Mouse (Mus musculus): Measurements from ENCODE around the gene Ascl3. TPM values are rescaled to one million over a fixed set of nuclear protein-coding genes. Genes with fewer than 3 reads are reported as not detected.

Ascl3 gene
- total RNA-seq (2022), result not detected

GRCm38 (mm10) chr7:109731626-109732025 lies at the start of gene Ascl3:
Gene Ascl3 (minus strand): TSS chr7:109731726.
- DNase-seq (ENCODE audit: low spot score in 2 of 2), result no peak

- no peak for DNase-seq (ENCODE audit: low spot score in 2 of 2)
These were observed 49.6 kb upstream of the Ascl3 start for GRCm38 (mm10) chr7:109781087-109781469.

GRCm38 (mm10) chr7:109772251-109772650 lies 40.7 kb upstream of the Ascl3 start:
- DNase-seq (ENCODE audit: low spot score in 2 of 2), result no peak

- no peak for DNase-seq (ENCODE audit: low spot score in 2 of 2)
These were observed 37.3 kb upstream of the Ascl3 start for GRCm38 (mm10) chr7:109768699-109769383.

- DNase-seq (ENCODE audit: low spot score in 2 of 2), result no peak
These were observed 36.2 kb upstream of the Ascl3 start for GRCm38 (mm10) chr7:109767575-109768350.

GRCm38 (mm10) chr7:109764009-109764408 lies 32.5 kb upstream of the Ascl3 start:
- no peak for DNase-seq (ENCODE audit: low spot score in 2 of 2)

GRCm38 (mm10) chr7:109756291-109756690 lies 24.8 kb upstream of the Ascl3 start:
- DNase-seq (ENCODE audit: low spot score in 2 of 2), result no peak

- no peak for DNase-seq (ENCODE audit: low spot score in 2 of 2)
These were observed 22.5 kb upstream of the Ascl3 start for GRCm38 (mm10) chr7:109754034-109754433.

GRCm38 (mm10) chr7:109752008-109752925 lies 20.7 kb upstream of the Ascl3 start, which contains the start of gene Tmem9b:
Gene Tmem9b (minus strand): TSS chr7:109752875.
- DNase-seq (ENCODE audit: low spot score in 2 of 2), result peak; percentile 49 to 77

GRCm38 (mm10) chr7:109751427-109752007 lies 20.0 kb upstream of the Ascl3 start:
- DNase-seq (ENCODE audit: low spot score in 2 of 2), result no peak

- DNase-seq (ENCODE audit: low spot score in 2 of 2), result no peak
These were observed 16.2 kb upstream of the Ascl3 start for GRCm38 (mm10) chr7:109747747-109748146.

GRCm38 (mm10) chr7:109741703-109742102 lies 10.2 kb upstream of the Ascl3 start:
- DNase-seq (ENCODE audit: low spot score in 2 of 2), result no peak

- DNase-seq (ENCODE audit: low spot score in 2 of 2), result no peak
These were observed 9.5 kb upstream of the Ascl3 start for GRCm38 (mm10) chr7:109741060-109741459.

GRCm38 (mm10) chr7:109739822-109740370 lies 8.4 kb upstream of the Ascl3 start:
- no peak for DNase-seq (ENCODE audit: low spot score in 2 of 2)

GRCm38 (mm10) chr7:109734806-109735205 lies 3.3 kb upstream of the Ascl3 start:
- no peak for DNase-seq (ENCODE audit: low spot score in 2 of 2)

GRCm38 (mm10) chr7:109723697-109724096 lies 7.8 kb downstream of the Ascl3 start, which contains the start of gene BC051019:
Gene BC051019 (minus strand): TSS chr7:109723850.
- DNase-seq (ENCODE audit: low spot score in 2 of 2), result no peak

GRCm38 (mm10) chr7:109723114-109723513 lies 8.4 kb downstream of the Ascl3 start:
- DNase-seq (ENCODE audit: low spot score in 2 of 2), result no peak

- DNase-seq (ENCODE audit: low spot score in 2 of 2), result no peak
These were observed 8.9 kb downstream of the Ascl3 start for GRCm38 (mm10) chr7:109722618-109723017.

GRCm38 (mm10) chr7:109719286-109719685 lies 12.2 kb downstream of the Ascl3 start:
- DNase-seq (ENCODE audit: low spot score in 2 of 2), result peak in 1 of 2 experiments; percentile 38

GRCm38 (mm10) chr7:109713434-109713982 lies 18.0 kb downstream of the Ascl3 start:
- no peak for DNase-seq (ENCODE audit: low spot score in 2 of 2)

- no peak for DNase-seq (ENCODE audit: low spot score in 2 of 2)
These were observed 19.3 kb downstream of the Ascl3 start for GRCm38 (mm10) chr7:109712198-109712597.

All from layer of hippocampus, adult 8-10 months (tissue).